In genomic region chr1:134801758-134802157, GRCm38 (mm10) we compare ENCODE assay signal across 13 mouse cellular contexts.
DNase-seq lines count a peak whose midpoint lies in the region; ATAC-seq and TF ChIP-seq lines count a peak whose summit lies in the region.
"Had no signal": no experiment of that assay in that cellular context is flagged by ENCODE, and none has a peak within 500 bp of the region (broad histone marks: within the 10 kb centered on the region; RNA-seq: fewer than 3 reads in every experiment).

No protein-coding gene starts in this region.

- ATAC-seq in frontal cortex, adult (ENCODE audit: low TSS enrichment): peak; percentile 77
- no peak for ATAC-seq in kidney, postnatal 0 days (replicated peaks; ENCODE audit: low FRiP score, low read depth)
- ATAC-seq in intestine, postnatal 0 days: no peak
- ATAC-seq in neural tube, embryonic 15.5 days (ENCODE audit: low FRiP score): no peak
- ATAC-seq: forebrain, embryonic 15.5 days; hindbrain, postnatal 0 days had no signal

- 0 out of 2 replicates have a peak overlapping the region, but pooled peaks have one; percentile 19 for H3K9ac ChIP-seq in kidney, postnatal 0 days (ENCODE audit: low read depth, low read length)
- H3K9ac ChIP-seq in intestine, postnatal 0 days (ENCODE audit: low read depth, low read length): peak overlapping the region; percentile 55
- no peak overlapping the region for H3K9ac ChIP-seq in neural tube, embryonic 15.5 days (replicated peaks)
- H3K9ac ChIP-seq: forebrain, embryonic 15.5 days had no signal

- no peaks in the 10 kb centered on the region for H3K36me3 ChIP-seq in kidney, postnatal 0 days (ENCODE audit: insufficient read depth, low read length)
- H3K36me3 ChIP-seq in intestine, postnatal 0 days (ENCODE audit: control insufficient read depth, insufficient read depth): no peaks in the 10 kb centered on the region; the same call in 1 of the 2 replicates
- no peaks in the 10 kb centered on the region for H3K36me3 ChIP-seq in neural tube, embryonic 15.5 days
- H3K36me3 ChIP-seq: forebrain, embryonic 15.5 days had no signal

- peak overlapping the region; percentile 14 for H3K4me3 ChIP-seq in kidney, postnatal 0 days (replicated peaks; ENCODE audit: low read depth, low read length)
- H3K4me3 ChIP-seq in intestine, postnatal 0 days (ENCODE audit: low read depth, low read length): peak overlapping the region; percentile 24
- H3K4me3 ChIP-seq in neural tube, embryonic 15.5 days (replicated peaks): no peak overlapping the region
- H3K4me3 ChIP-seq: forebrain, embryonic 15.5 days had no signal

- TF ChIP-seq CTCF in kidney, postnatal 0 days (IDR thresholded peaks at IDR 0.05; ENCODE audit: low read depth): no peak
- no peak for TF ChIP-seq CTCF in intestine, postnatal 0 days (IDR thresholded peaks at IDR 0.05; ENCODE audit: low read depth)

- DNase-seq in frontal cortex, postnatal 14 days (ENCODE audit: low spot score in 2 of 2): no peak
- no peak for DNase-seq in kidney, postnatal 0 days (ENCODE audit: low spot score)
- no peak for DNase-seq in kidney, postnatal 10 days
- peak; percentile 47 for DNase-seq in NIH3T3 (ENCODE audit: low read depth)
- no peak for DNase-seq in cerebellum, adult 18-20 months
- DNase-seq: cerebellum, adult 9-10 months; right cerebral cortex, postnatal 4 days; thymus, adult 2 months had no signal

- H3K4me2 ChIP-seq in kidney, postnatal 0 days (ENCODE audit: low read length): peak overlapping the region; percentile 38
- H3K4me2 ChIP-seq in intestine, postnatal 0 days (replicated peaks; ENCODE audit: low read depth): peak overlapping the region; percentile 37
- no peak overlapping the region for H3K4me2 ChIP-seq in neural tube, embryonic 15.5 days
- H3K4me2 ChIP-seq: forebrain, embryonic 15.5 days had no signal

- no peaks in the 10 kb centered on the region for H3K27me3 ChIP-seq in kidney, postnatal 0 days (ENCODE audit: insufficient read depth, low read length)
- H3K27me3 ChIP-seq in intestine, postnatal 0 days (replicated peaks; ENCODE audit: control insufficient read depth, insufficient read depth, low read length): no peaks in the 10 kb centered on the region
- H3K27me3 ChIP-seq in neural tube, embryonic 15.5 days (replicated peaks): no peaks in the 10 kb centered on the region
- H3K27me3 ChIP-seq: forebrain, embryonic 15.5 days had no signal

- no peaks in the 10 kb centered on the region for H3K9me3 ChIP-seq in kidney, postnatal 0 days (replicated peaks; ENCODE audit: low read length)
- H3K9me3 ChIP-seq in intestine, postnatal 0 days (ENCODE audit: control insufficient read depth): no peaks in the 10 kb centered on the region
- H3K9me3 ChIP-seq in neural tube, embryonic 15.5 days (replicated peaks): no peaks in the 10 kb centered on the region
- H3K9me3 ChIP-seq: forebrain, embryonic 15.5 days had no signal

- H3K27ac ChIP-seq in kidney, postnatal 0 days: 0 out of 2 replicates have a peak overlapping the region, but pooled peaks have one; percentile 3
- H3K27ac ChIP-seq in intestine, postnatal 0 days (ENCODE audit: low read depth, low read length): peak overlapping the region; percentile 60; the same call in 1 of the 2 replicates
- H3K27ac ChIP-seq in neural tube, embryonic 15.5 days (replicated peaks): no peak overlapping the region
- H3K27ac ChIP-seq: forebrain, embryonic 15.5 days; hindbrain, postnatal 0 days had no signal

- 87% methylated on average over 7 of the region's 7 CpGs for WGBS in kidney, postnatal 0 days
- 62% methylated on average over 7 of the region's 7 CpGs for WGBS in intestine, postnatal 0 days
- WGBS in neural tube, embryonic 15.5 days: 80% methylated on average over 7 of the region's 7 CpGs

- H3K4me1 ChIP-seq in kidney, postnatal 0 days (replicated peaks; ENCODE audit: insufficient read depth, low read length): peaks cover 4% of the 10 kb centered on the region; the same call in 1 of the 2 replicates
- H3K4me1 ChIP-seq in intestine, postnatal 0 days (replicated peaks; ENCODE audit: control insufficient read depth, insufficient read depth, low read length): no peaks in the 10 kb centered on the region
- peaks cover 14% of the 10 kb centered on the region for H3K4me1 ChIP-seq in neural tube, embryonic 15.5 days
